Mouse (Mus musculus) c-Kit-positive CD71-positive TER-119-positive erythroid progenitor cells, embryonic 14.5 days (primary cell): ENCODE results near the gene Bnipl.
"Not testable (repeated sequence)": the region's sequence is repeated elsewhere in the genome, so short reads cannot be mapped to it uniquely, and the experiment has no call there.

Experiments
- DNase-seq: peaks from one replicate; pipeline ENCODE4 v3.0.0-alpha.2; 2013; ENCODE audit warnings: low spot score

Gene Bnipl

DNA sequence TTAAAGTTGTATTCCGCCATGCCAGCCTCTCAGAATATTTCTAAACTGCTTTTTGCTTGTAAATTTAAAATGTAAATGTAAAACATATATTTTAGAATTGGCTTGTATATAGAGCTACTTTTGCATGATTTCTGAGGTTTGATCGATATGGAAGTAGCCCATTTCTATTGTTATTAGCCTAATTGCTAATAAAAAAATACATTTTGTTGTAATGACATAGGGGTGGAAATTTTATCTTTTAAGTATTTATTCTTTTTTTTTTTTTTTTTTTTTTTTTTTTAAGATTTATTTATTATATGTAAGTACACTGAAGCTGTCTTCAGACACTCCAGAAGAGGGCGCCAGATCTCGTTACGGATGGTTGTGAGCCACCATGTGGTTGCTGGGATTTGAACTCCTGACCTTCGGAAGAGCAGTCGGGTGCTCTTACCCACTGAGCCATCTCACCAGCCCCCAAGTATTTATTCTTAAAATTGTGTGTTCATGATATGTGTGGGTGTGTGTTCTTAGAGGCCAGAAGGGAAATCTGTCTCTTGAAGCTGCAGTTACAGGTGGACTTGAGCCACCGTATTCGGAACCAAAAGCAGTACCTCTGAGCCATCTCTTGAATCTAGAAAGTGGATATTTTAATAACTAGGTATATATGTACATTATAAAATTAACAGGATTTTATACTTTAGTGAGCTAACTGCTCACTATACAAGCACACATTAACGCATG lies 37.9 kb downstream of the Bnipl start:
- not testable (repeated sequence) for DNase-seq

GRCm38 (mm10) chr3:95210585-95210984 lies 40.4 kb downstream of the Bnipl start:
- no peak for DNase-seq

DNA sequence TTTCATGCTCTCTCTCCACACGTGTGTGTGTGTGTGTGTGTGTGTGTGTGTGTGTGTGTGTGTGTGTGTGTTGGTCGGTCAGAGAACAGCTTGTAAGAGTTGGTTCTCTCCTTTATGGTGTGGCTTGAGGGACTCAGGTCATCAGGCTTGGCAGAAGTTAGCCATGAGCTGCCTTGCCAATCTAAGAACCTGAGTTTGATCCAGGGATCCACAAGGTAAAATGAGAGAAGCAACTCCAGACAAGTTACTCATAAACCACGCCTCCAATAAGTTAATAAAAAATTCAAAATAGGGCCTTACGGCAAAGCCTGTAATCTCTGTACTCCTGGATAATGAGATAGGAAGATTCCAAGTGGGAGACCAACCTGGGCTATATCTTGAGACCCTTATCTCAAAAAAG lies 42.7 kb downstream of the Bnipl start:
- DNase-seq, result no peak

GRCm38 (mm10) chr3:95203880-95204279 lies 47.1 kb downstream of the Bnipl start:
- DNase-seq, result no peak

DNA sequence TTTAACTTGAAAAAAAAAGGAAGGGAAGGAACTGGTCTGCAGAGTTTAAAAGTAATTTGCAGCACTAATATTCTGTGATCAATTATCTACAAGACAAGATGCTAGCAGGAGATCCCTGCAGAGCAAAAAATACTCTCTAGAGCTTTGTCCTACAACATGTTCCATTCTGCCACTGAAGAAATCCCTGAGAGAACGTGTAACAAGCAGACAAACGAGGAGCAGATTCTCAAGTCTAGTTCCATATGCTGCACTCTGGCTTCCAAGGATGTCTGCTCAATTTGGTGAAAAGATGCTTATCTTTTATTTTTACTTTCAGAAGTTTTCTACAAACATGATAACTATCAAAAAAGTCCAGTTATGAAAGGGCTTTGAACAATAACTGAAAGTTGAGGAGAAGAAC lies 50.4 kb downstream of the Bnipl start:
- DNase-seq, result no peak

DNA sequence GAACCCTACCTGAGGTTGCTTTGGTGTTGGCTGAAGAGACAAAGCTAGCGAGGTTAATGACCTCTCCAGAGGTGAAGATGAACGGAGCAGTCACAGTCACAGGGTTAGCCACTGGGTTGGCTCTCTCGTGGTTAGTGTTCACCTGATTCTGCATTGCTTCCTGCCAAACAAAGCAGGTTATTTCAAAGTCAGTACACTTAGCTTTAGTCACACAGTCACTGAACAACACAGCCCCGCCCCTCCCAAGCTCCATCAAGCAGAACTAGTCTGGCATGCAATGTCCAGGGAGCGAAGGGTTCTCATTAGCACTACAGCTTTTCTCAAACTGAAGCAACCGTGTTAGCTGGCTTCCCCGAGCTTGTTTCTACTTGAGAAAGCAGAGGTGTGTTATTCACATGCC lies 50.9 kb downstream of the Bnipl start:
- DNase-seq, result no peak

- DNase-seq, result no peak
These were observed 51.9 kb downstream of the Bnipl start for GRCm38 (mm10) chr3:95199101-95199500.

GRCm38 (mm10) chr3:95195772-95196171 lies 55.2 kb downstream of the Bnipl start:
- DNase-seq, result no peak

DNA sequence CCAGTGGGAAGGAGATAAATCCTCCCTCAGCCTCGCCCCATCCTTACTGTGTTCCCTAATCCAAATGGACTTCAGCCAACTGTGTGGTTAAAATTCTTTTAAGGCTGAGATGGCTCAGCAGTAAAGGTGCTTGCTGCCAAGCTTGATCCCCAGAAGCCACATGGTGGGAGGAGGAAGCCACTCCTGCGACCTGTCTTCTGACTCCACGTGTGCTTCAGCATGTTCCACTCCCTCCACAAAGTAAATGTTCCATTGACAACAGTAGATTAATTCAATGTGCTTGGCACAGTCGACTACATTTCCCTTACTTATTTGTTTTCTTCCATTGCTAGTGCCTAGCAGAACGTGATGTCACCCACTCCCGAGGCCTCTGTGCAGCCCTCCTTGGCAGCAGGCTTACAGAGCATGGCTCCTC lies 56.3 kb downstream of the Bnipl start:
- no peak for DNase-seq
